ENCODE assay signal across 15 mouse cellular contexts in the genomic region with DNA sequence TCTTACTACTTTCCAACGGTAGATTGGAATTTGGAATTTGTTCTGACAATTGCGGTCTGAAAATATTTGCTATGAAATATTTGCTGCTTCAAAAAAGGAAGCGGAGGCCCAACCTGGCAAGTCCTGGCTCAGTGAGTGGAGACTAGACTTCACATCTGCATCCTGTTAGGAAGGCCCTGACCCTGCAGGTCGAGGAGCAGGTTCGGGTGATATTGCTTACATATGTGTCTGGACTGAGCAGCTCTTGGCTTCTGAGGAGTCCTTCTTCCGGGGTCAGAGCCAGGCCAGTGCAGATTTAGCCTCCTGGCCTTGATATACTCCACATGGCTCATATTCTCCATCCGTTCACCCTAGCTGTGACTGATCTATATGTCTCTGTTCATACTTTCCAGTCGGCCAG.
DNase-seq lines count a peak whose midpoint lies in the region; ATAC-seq and TF ChIP-seq lines count a peak whose summit lies in the region.
"Had no signal": no experiment of that assay in that cellular context is flagged by ENCODE, and none has a peak within 500 bp of the region (broad histone marks: within the 10 kb centered on the region; RNA-seq: fewer than 3 reads in every experiment).

No protein-coding gene starts in this region.

- H3K9ac ChIP-seq in embryonic facial prominence, embryonic 13.5 days, result no peak overlapping the region
- H3K9ac ChIP-seq in limb, embryonic 14.5 days (ENCODE audit: low read depth, low read length, severe bottlenecking), result no peak overlapping the region
- H3K9ac ChIP-seq: forebrain, embryonic 13.5 days had no signal

- H3K4me2 ChIP-seq in embryonic facial prominence, embryonic 13.5 days, result no peak overlapping the region
- no peak overlapping the region for H3K4me2 ChIP-seq in limb, embryonic 14.5 days (replicated peaks; ENCODE audit: low read depth, low read length, severe bottlenecking)
- H3K4me2 ChIP-seq: forebrain, embryonic 13.5 days; heart, embryonic 11.5 days had no signal

- 30% methylated on average over 8 of the region's 8 CpGs for WGBS in embryonic facial prominence, embryonic 13.5 days
- 22% methylated on average over 8 of the region's 8 CpGs for WGBS in limb, embryonic 14.5 days

- no peak overlapping the region for H3K4me3 ChIP-seq in embryonic facial prominence, embryonic 13.5 days
- H3K4me3 ChIP-seq in limb, embryonic 14.5 days (replicated peaks; ENCODE audit: low read length), result no peak overlapping the region
- H3K4me3 ChIP-seq: forebrain, embryonic 13.5 days had no signal

- ATAC-seq in embryonic facial prominence, embryonic 13.5 days (ENCODE audit: insufficient number of reproducible peaks, insufficient read depth, low FRiP score, low TSS enrichment, low read depth), result 0 out of 2 replicates have a peak, but pooled peaks have one; percentile 56
- no peak for ATAC-seq in limb, embryonic 14.5 days (ENCODE audit: low FRiP score, low read depth)
- no peak for ATAC-seq in frontal cortex, adult (ENCODE audit: low TSS enrichment)
- ATAC-seq: forebrain, embryonic 13.5 days had no signal

- H3K27me3 ChIP-seq in embryonic facial prominence, embryonic 13.5 days, result no peaks in the 10 kb centered on the region
- no peaks in the 10 kb centered on the region for H3K27me3 ChIP-seq in limb, embryonic 14.5 days (ENCODE audit: control insufficient read depth, insufficient read depth, low read length)
- H3K27me3 ChIP-seq: CH12.LX; forebrain, embryonic 13.5 days had no signal

- no peak for TF ChIP-seq POLR2A in limb, embryonic 14.5 days (IDR thresholded peaks at IDR 0.05; ENCODE audit: borderline replicate concordance, extremely low read depth, insufficient read depth, insufficient read length)

- H3K27ac ChIP-seq in embryonic facial prominence, embryonic 13.5 days, result no peak overlapping the region
- no peak overlapping the region for H3K27ac ChIP-seq in limb, embryonic 14.5 days (replicated peaks; ENCODE audit: low read depth, low read length)
- H3K27ac ChIP-seq: forebrain, embryonic 13.5 days had no signal

- H3K4me1 ChIP-seq in embryonic facial prominence, embryonic 13.5 days, result peaks cover 10% of the 10 kb centered on the region
- no peaks in the 10 kb centered on the region; the same call in 1 of the 2 replicates for H3K4me1 ChIP-seq in limb, embryonic 14.5 days (ENCODE audit: control insufficient read depth, insufficient read depth, low read length)
- H3K4me1 ChIP-seq: forebrain, embryonic 13.5 days had no signal

- no peaks in the 10 kb centered on the region for H3K36me3 ChIP-seq in embryonic facial prominence, embryonic 13.5 days
- no peaks in the 10 kb centered on the region for H3K36me3 ChIP-seq in limb, embryonic 14.5 days (ENCODE audit: control insufficient read depth, insufficient read depth, low read length)

- peak; percentile 10 for DNase-seq in kidney, postnatal 14 days
- DNase-seq in kidney, adult 9 months, result no peak
- DNase-seq in embryo, embryonic 11.5 days (ENCODE audit: low read depth, low spot score), result peak; percentile 41
- peak; percentile 9 for DNase-seq in limb, embryonic 14.5 days (ENCODE audit: low spot score)
- no peak for DNase-seq in ovary, postnatal 10 days (ENCODE audit: low spot score)
- DNase-seq: cerebellum, adult 11-12 months; heart, postnatal 4 days; liver; lung, adult 2 months; thymus, postnatal 14 days had no signal

- H3K9me3 ChIP-seq in embryonic facial prominence, embryonic 13.5 days, result no peaks in the 10 kb centered on the region
- H3K9me3 ChIP-seq in limb, embryonic 14.5 days (ENCODE audit: control insufficient read depth, low read length), result no peaks in the 10 kb centered on the region
- H3K9me3 ChIP-seq: forebrain, embryonic 13.5 days had no signal

Comparison
In these comparisons a context has a peak if more than half of its experiments do, and no peak if none do; other contexts are left out.
1. DNase-seq: peak in kidney, postnatal 14 days (single experiment), embryo, embryonic 11.5 days (single experiment) and limb, embryonic 14.5 days (single experiment); none in kidney, adult 9 months (single experiment) and ovary, postnatal 10 days (single experiment).